Mouse (Mus musculus): ENCODE data around the gene Tmprss3.

Gene Tmprss3

GRCm38 (mm10) chr17:31136821-31137220 lies 62.0 kb downstream of the Tmprss3 start:
- no peak for DNase-seq (ENCODE audit: low spot score)

GRCm38 (mm10) chr17:31136291-31136690 lies 62.5 kb downstream of the Tmprss3 start:
- DNase-seq (ENCODE audit: low spot score), result no peak

- no peak for DNase-seq (ENCODE audit: low spot score)
Observed at GRCm38 (mm10) chr17:31134913-31135312, 63.9 kb downstream of the Tmprss3 start.

DNA sequence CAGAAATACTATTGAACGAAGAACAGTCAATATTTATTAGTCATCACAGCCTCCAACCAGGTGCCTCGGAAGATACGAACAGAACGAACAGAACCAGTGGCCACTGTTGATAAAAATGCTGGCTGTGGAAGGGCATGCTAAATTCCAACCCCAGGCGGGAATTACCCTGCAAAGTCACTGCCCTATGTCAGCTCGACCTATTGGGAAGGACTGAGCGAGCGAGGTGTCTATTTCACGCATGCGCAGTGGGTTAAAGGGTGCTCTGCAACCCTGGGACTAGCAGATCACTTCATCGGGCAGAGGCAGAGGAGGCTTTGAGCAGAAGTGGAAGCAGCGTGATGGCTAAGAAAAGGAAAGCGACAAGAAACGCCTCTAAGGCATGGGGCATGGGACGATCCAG lies 65.0 kb downstream of the Tmprss3 start:
- no peak for DNase-seq (ENCODE audit: low spot score)

DNA sequence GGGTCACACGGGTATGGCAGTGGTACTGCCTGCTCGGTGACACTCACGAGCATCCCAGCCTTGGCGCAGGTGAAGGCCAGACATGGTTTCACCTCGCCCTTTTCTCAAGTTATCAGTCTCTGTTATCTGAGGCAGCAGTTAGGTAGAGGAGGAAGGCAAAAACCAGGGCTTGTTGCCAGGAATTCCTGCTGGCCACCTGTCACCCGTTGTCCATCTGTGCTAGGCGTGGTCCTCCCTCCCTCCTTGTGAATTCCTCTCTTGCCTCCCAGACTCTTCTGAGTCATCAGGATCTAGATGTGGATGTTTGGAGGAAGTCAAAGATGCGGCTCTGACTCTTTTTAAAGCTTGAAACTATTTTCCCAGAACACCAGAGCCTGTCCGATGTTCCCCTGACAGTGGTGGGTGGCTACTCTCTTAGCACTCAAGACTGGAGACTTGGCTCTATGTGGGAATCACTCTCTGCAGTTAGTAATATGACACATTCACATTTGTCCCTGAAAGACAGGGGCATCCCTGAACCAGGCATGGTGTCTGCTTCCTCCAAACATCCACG lies 67.4 kb downstream of the Tmprss3 start:
- no peak for DNase-seq (ENCODE audit: low spot score)

GRCm38 (mm10) chr17:31129452-31129851 lies 69.3 kb downstream of the Tmprss3 start, which contains the start of gene Tff3:
Tff3 (minus strand) TSS chr17:31129646.
- DNase-seq (ENCODE audit: low spot score), result no peak

Data from ovary, postnatal 14 days (tissue).